Mouse (Mus musculus) kidney, adult 2 months (tissue): Measurements from ENCODE around the gene Bin2.

ENCODE experiments used
- CTCF ChIP-seq: fragments of 200-500 bp; conservative IDR thresholded peaks from 2 replicates; pipeline ENCODE4 v1.5.1; 2011; ENCODE audit warnings: low read depth, mild to moderate bottlenecking, control low read depth, low read length, moderate library complexity, mixed read lengths; ENCODE audit not compliant: insufficient read depth, insufficient read length
- POLR2A ChIP-seq: fragments of 200-500 bp; IDR thresholded peaks from one replicate; pipeline ENCODE4 v1.6.1; 2011; ENCODE audit warnings: low read depth, low read length, control low read depth

GRCm38 (mm10) chr15:100714470-100714869 lies 45.1 kb upstream of the Bin2 start:
- TF ChIP-seq POLR2A (no peak), CTCF (no peak)
